ENCODE assay signal across 8 mouse cellular contexts in genomic region chr13:28544819-28545180, GRCm38 (mm10).
DNase-seq lines count a peak whose midpoint lies in the region; ATAC-seq and TF ChIP-seq lines count a peak whose summit lies in the region.

No protein-coding gene starts in this region.

- TF ChIP-seq CTCF in embryonic fibroblast, embryonic 13.5 days (IDR thresholded peaks at IDR 0.05; ENCODE audit: borderline replicate concordance, insufficient read depth, low read length) = no peak

- no peak for TF ChIP-seq POLR2A in embryonic fibroblast, embryonic 13.5 days (IDR thresholded peaks at IDR 0.05; ENCODE audit: low read depth, low read length)

- H3K27me3 ChIP-seq in kidney, embryonic 14.5 days (ENCODE audit: control insufficient read depth, insufficient read depth, low read length) = no peaks in the 10 kb centered on the region
- no peaks in the 10 kb centered on the region for H3K27me3 ChIP-seq in hindbrain, embryonic 14.5 days (ENCODE audit: control insufficient read depth, insufficient read depth, low read length)
- H3K27me3 ChIP-seq in midbrain, embryonic 14.5 days (ENCODE audit: control insufficient read depth, insufficient read depth, low read length) = no peaks in the 10 kb centered on the region
- H3K27me3 ChIP-seq in heart, embryonic 11.5 days (ENCODE audit: control insufficient read depth, insufficient read depth, low read length) = no peaks in the 10 kb centered on the region

- H3K9ac ChIP-seq in kidney, embryonic 14.5 days (ENCODE audit: low read depth, low read length) = no peak overlapping the region
- H3K9ac ChIP-seq in hindbrain, embryonic 14.5 days = peak overlapping the region; percentile 21; the same call in 1 of the 2 replicates
- H3K9ac ChIP-seq in midbrain, embryonic 14.5 days (replicated peaks; ENCODE audit: low read length) = no peak overlapping the region; the same call in 1 of the 2 replicates
- H3K9ac ChIP-seq in heart, embryonic 11.5 days (ENCODE audit: low read depth, low read length) = no peak overlapping the region

- WGBS in kidney, embryonic 14.5 days = 65% methylated on average over 2 of the region's 2 CpGs
- WGBS in hindbrain, embryonic 14.5 days = 62% methylated on average over 2 of the region's 2 CpGs
- WGBS in midbrain, embryonic 14.5 days = 55% methylated on average over 2 of the region's 2 CpGs
- 61% methylated on average over 2 of the region's 2 CpGs for WGBS in heart, embryonic 11.5 days (ENCODE audit: insufficient replicate concordance)

- no peaks in the 10 kb centered on the region for H3K36me3 ChIP-seq in kidney, embryonic 14.5 days (ENCODE audit: control insufficient read depth, insufficient read depth, low read length)
- H3K36me3 ChIP-seq in hindbrain, embryonic 14.5 days (replicated peaks; ENCODE audit: control insufficient read depth, insufficient read depth) = no peaks in the 10 kb centered on the region
- H3K36me3 ChIP-seq in midbrain, embryonic 14.5 days (ENCODE audit: control insufficient read depth, insufficient read depth, low read length) = no peaks in the 10 kb centered on the region
- H3K36me3 ChIP-seq in heart, embryonic 11.5 days (ENCODE audit: control insufficient read depth, insufficient read depth, low read length) = no peaks in the 10 kb centered on the region

- 0 out of 2 replicates have a peak overlapping the region, but pooled peaks have one; percentile 4 for H3K4me2 ChIP-seq in kidney, embryonic 14.5 days (replicated peaks; ENCODE audit: low read depth, low read length)
- H3K4me2 ChIP-seq in hindbrain, embryonic 14.5 days (replicated peaks) = peak overlapping the region; percentile 43
- H3K4me2 ChIP-seq in midbrain, embryonic 14.5 days (ENCODE audit: low read length) = peak overlapping the region; percentile 43
- no peak overlapping the region for H3K4me2 ChIP-seq in heart, embryonic 11.5 days

- H3K4me1 ChIP-seq in kidney, embryonic 14.5 days (ENCODE audit: control insufficient read depth, insufficient read depth, low read length) = no peaks in the 10 kb centered on the region
- H3K4me1 ChIP-seq in embryonic fibroblast, embryonic 13.5 days (ENCODE audit: control insufficient read depth, insufficient read depth, low read length) = peaks cover 12% of the 10 kb centered on the region
- peaks cover 26% of the 10 kb centered on the region for H3K4me1 ChIP-seq in hindbrain, embryonic 14.5 days (replicated peaks; ENCODE audit: control insufficient read depth, insufficient read depth, low read length)
- peaks cover 23% of the 10 kb centered on the region for H3K4me1 ChIP-seq in midbrain, embryonic 14.5 days (ENCODE audit: control insufficient read depth, insufficient read depth, low read length)
- H3K4me1 ChIP-seq in heart, embryonic 11.5 days (ENCODE audit: control insufficient read depth, insufficient read depth, low read length) = peaks cover 4% of the 10 kb centered on the region; the same call in 1 of the 2 replicates

- intact Hi-C loops in heart, postnatal 25 days (cut with DNase I) = no loop called here

- H3K27ac ChIP-seq in kidney, embryonic 14.5 days (ENCODE audit: low read depth, low read length) = peak overlapping the region; percentile 70; the same call in 1 of the 2 replicates
- peak overlapping the region; percentile 2 for H3K27ac ChIP-seq in embryonic fibroblast, embryonic 13.5 days (ENCODE audit: insufficient read depth, low read length)
- H3K27ac ChIP-seq in hindbrain, embryonic 14.5 days = peak overlapping the region; percentile 86
- peak overlapping the region; percentile 90 for H3K27ac ChIP-seq in midbrain, embryonic 14.5 days (replicated peaks; ENCODE audit: low read depth, low read length)
- H3K27ac ChIP-seq in heart, embryonic 11.5 days (ENCODE audit: low read depth, low read length) = no peak overlapping the region

- no peak for DNase-seq in kidney, adult 11 months
- no peak for DNase-seq in hindbrain, embryonic 14.5 days (ENCODE audit: low spot score)
- DNase-seq in midbrain, embryonic 14.5 days = no peak
- DNase-seq in spleen, postnatal 4 days (ENCODE audit: low spot score in 2 of 2) = no peak
- no peak for DNase-seq in heart, postnatal 25 days (ENCODE audit: low spot score)

- H3K4me3 ChIP-seq in kidney, embryonic 14.5 days (ENCODE audit: low read length) = no peak overlapping the region
- no peak overlapping the region for H3K4me3 ChIP-seq in embryonic fibroblast, embryonic 13.5 days (ENCODE audit: insufficient read depth, low read length)
- no peak overlapping the region for H3K4me3 ChIP-seq in hindbrain, embryonic 14.5 days (replicated peaks; ENCODE audit: low read length)
- no peak overlapping the region for H3K4me3 ChIP-seq in midbrain, embryonic 14.5 days (replicated peaks; ENCODE audit: low read depth, low read length)
- no peak overlapping the region for H3K4me3 ChIP-seq in heart, embryonic 11.5 days (ENCODE audit: low read depth, low read length)

- ATAC-seq in kidney, embryonic 14.5 days (ENCODE audit: low FRiP score, low TSS enrichment) = no peak
- no peak for ATAC-seq in hindbrain, embryonic 14.5 days (ENCODE audit: low FRiP score)
- ATAC-seq in midbrain, embryonic 14.5 days (ENCODE audit: low FRiP score, low TSS enrichment) = no peak
- no peak for ATAC-seq in heart, embryonic 11.5 days (replicated peaks; ENCODE audit: insufficient number of reproducible peaks, low FRiP score, low TSS enrichment)

- H3K9me3 ChIP-seq in kidney, embryonic 14.5 days (ENCODE audit: control insufficient read depth, low read length) = no peaks in the 10 kb centered on the region
- no peaks in the 10 kb centered on the region for H3K9me3 ChIP-seq in hindbrain, embryonic 14.5 days (ENCODE audit: control insufficient read depth, low read length)
- no peaks in the 10 kb centered on the region for H3K9me3 ChIP-seq in midbrain, embryonic 14.5 days (ENCODE audit: control insufficient read depth, low read length)
- H3K9me3 ChIP-seq in heart, embryonic 11.5 days (replicated peaks; ENCODE audit: control insufficient read depth, low read length) = no peaks in the 10 kb centered on the region
